In the genomic region with DNA sequence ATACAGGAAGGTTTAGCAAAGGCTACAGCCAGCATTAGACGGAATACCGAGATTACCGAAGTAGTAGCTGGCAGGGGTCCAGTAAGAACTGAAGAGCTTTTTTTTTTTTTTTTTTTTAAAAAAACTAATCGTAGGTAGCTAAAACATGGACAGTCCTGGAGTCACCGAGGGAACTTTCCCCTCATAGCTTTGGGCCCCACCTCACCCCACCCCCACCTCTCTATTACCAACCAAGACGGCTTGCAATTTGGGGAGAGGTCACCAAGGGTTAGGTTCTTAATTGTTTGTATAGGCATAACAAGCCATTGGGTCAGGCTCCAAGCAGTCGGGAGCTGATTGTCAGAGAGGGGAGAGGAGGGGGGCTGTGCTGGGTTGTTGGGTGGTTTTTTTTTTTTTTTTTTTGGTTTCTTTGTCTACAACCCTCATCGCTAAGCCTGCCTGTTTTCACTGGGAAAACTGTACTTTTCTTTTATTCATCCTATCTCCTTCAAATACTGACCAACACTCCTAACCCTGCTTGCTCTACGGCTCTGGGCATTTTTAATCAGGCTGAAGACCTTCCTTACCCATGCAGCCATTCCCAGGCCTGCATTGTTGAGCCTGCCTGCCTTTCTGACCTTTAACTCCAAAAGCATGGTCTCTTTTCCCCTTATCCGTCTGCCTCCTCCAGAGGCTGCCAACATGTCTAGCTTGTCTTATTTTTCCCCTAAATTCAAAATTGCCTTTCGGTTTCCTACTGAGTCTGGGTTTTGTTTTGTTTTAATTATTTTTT, we compare ENCODE assay signal across 8 mouse cellular contexts. TPM values are rescaled to one million over a fixed set of nuclear protein-coding genes. Genes with fewer than 3 reads are reported as not detected.
DNase-seq lines count a peak whose midpoint lies in the region; ATAC-seq lines count a peak whose summit lies in the region.

No protein-coding gene starts in this region.

- peak overlapping the region; percentile 61 for H3K4me3 ChIP-seq in heart, embryonic 12.5 days
- H3K4me3 ChIP-seq in hindbrain, embryonic 12.5 days: peak overlapping the region; percentile 47
- H3K4me3 ChIP-seq in midbrain, embryonic 14.5 days (replicated peaks; ENCODE audit: low read depth, low read length): peak overlapping the region; percentile 55

- intact Hi-C loops in left cerebral cortex, postnatal 25 days (cut with DNase I): loop anchor here (5.0 kb wide), 1 partner anchor 748 kb away; no protein-coding TSS in a partner anchor

- peak overlapping the region; percentile 77 for H3K4me2 ChIP-seq in heart, embryonic 12.5 days
- H3K4me2 ChIP-seq in hindbrain, embryonic 12.5 days (replicated peaks): peak overlapping the region; percentile 83
- H3K4me2 ChIP-seq in midbrain, embryonic 14.5 days (ENCODE audit: low read length): peak overlapping the region; percentile 72

- H3K9me3 ChIP-seq in heart, embryonic 12.5 days (replicated peaks): no peaks in the 10 kb centered on the region
- no peaks in the 10 kb centered on the region for H3K9me3 ChIP-seq in hindbrain, embryonic 12.5 days (replicated peaks)
- no peaks in the 10 kb centered on the region for H3K9me3 ChIP-seq in midbrain, embryonic 14.5 days (ENCODE audit: control insufficient read depth, low read length)

- no peaks in the 10 kb centered on the region for H3K27me3 ChIP-seq in heart, embryonic 12.5 days (replicated peaks)
- H3K27me3 ChIP-seq in hindbrain, embryonic 12.5 days: no peaks in the 10 kb centered on the region
- no peaks in the 10 kb centered on the region for H3K27me3 ChIP-seq in midbrain, embryonic 14.5 days (ENCODE audit: control insufficient read depth, insufficient read depth, low read length)

- H3K9ac ChIP-seq in heart, embryonic 12.5 days: peak overlapping the region; percentile 82
- H3K9ac ChIP-seq in hindbrain, embryonic 12.5 days: peak overlapping the region; percentile 76
- H3K9ac ChIP-seq in midbrain, embryonic 14.5 days (replicated peaks; ENCODE audit: low read length): peak overlapping the region; percentile 69

- peak overlapping the region; percentile 100 for H3K27ac ChIP-seq in heart, embryonic 12.5 days (ENCODE audit: poor library complexity, severe bottlenecking)
- peak overlapping the region; percentile 97 for H3K27ac ChIP-seq in hindbrain, embryonic 12.5 days
- peak overlapping the region; percentile 90 for H3K27ac ChIP-seq in midbrain, embryonic 14.5 days (replicated peaks; ENCODE audit: low read depth, low read length)

- H3K4me1 ChIP-seq in heart, embryonic 12.5 days (replicated peaks): peaks cover 19% of the 10 kb centered on the region
- H3K4me1 ChIP-seq in hindbrain, embryonic 12.5 days: peaks cover 8% of the 10 kb centered on the region; the same call in 1 of the 2 replicates
- H3K4me1 ChIP-seq in midbrain, embryonic 14.5 days (ENCODE audit: control insufficient read depth, insufficient read depth, low read length): peaks cover 5% of the 10 kb centered on the region; the same call in 1 of the 2 replicates

- WGBS in heart, embryonic 12.5 days: 6% methylated on average over 11 of the region's 11 CpGs
- 2% methylated on average over 11 of the region's 11 CpGs for WGBS in hindbrain, embryonic 12.5 days
- WGBS in midbrain, embryonic 14.5 days: 1% methylated on average over 11 of the region's 11 CpGs

- H3K36me3 ChIP-seq in heart, embryonic 12.5 days: peaks cover 13% of the 10 kb centered on the region
- no peaks in the 10 kb centered on the region; the same call in 1 of the 2 replicates for H3K36me3 ChIP-seq in hindbrain, embryonic 12.5 days
- no peaks in the 10 kb centered on the region for H3K36me3 ChIP-seq in midbrain, embryonic 14.5 days (ENCODE audit: control insufficient read depth, insufficient read depth, low read length)

- peak; percentile 18 for ATAC-seq in heart, embryonic 12.5 days (ENCODE audit: insufficient number of reproducible peaks, low FRiP score)
- peak; percentile 44 for ATAC-seq in hindbrain, embryonic 12.5 days (ENCODE audit: low FRiP score)
- ATAC-seq in midbrain, embryonic 14.5 days (ENCODE audit: low FRiP score, low TSS enrichment): peak; percentile 38
- no peak for ATAC-seq in activated CD4-positive, CD25-positive, alpha-beta regulatory T cell, adult 4 months

- DNase-seq in heart, adult 9 months (ENCODE audit: low spot score in 2 of 2): no peak
- DNase-seq in adipocyte (ENCODE audit: low spot score): peak; percentile 42
- DNase-seq in midbrain, embryonic 14.5 days: peak; percentile 55
- no peak for DNase-seq in T-cell, adult 2 months (ENCODE audit: low spot score)
- no peak for DNase-seq in left cerebral cortex, postnatal 25 days (ENCODE audit: low spot score in 2 of 2)

RNA-seq across cellular contexts. Expression of a gene that starts 0.8 kb away (rescaled TPM):
- 76.7 and 77.8 TPM in 2 replicates for polyA plus RNA-seq in heart, embryonic 12.5 days (2016; fragmentation: Nextera tagmentation; extraction: Ambion mirVana)
- polyA plus RNA-seq in hindbrain, embryonic 12.5 days (2016; fragmentation: Nextera tagmentation; extraction: Ambion mirVana): 41.0 and 41.1 TPM in 2 replicates
- polyA plus RNA-seq in midbrain, embryonic 14.5 days (2014; fragmentation: Nextera tagmentation; extraction: Ambion mirVana): 7.1 and 16.3 TPM in 2 replicates
- polyA plus RNA-seq in activated CD4-positive, CD25-positive, alpha-beta regulatory T cell, adult 4 months (2017; shearing (Covaris generic)): 10 to 100 TPM; 23.8 to 32.5 TPM
- 1 to 10 TPM in 1 of 2 experiments, under 1 TPM in 1; 0.73 to 1.0 TPM for total RNA-seq in left cerebral cortex, postnatal 25 days (2021)

Comparison
In these comparisons a context has a peak if more than half of its experiments do, and no peak if none do; other contexts are left out.
1. DNase-seq: peak in adipocyte (single experiment) and midbrain, embryonic 14.5 days (single experiment); none in heart, adult 9 months (0 of 2), T-cell, adult 2 months (single experiment) and left cerebral cortex, postnatal 25 days (0 of 2).
2. Peak in every context shown above with its lines, with median percentiles within 50 percentile points of each other: H3K27ac ChIP-seq, H3K4me2 ChIP-seq, H3K4me3 ChIP-seq and H3K9ac ChIP-seq.